Mouse (Mus musculus) left cerebral cortex, postnatal 25 days (tissue): ENCODE data around the gene Ctnna2. TPM values are rescaled to one million over a fixed set of nuclear protein-coding genes. Genes with fewer than 3 reads are reported as not detected.
A peak's percentile ranks its signal among the peaks of the same experiment; 100 is the strongest.

Experiments
- DNase-seq, 2 experiments: peaks; one replicate each; pipeline ENCODE4 v3.0.0; 2022; ENCODE audit warnings: low spot score in 2 of 2, mixed read lengths in 1 of 2
- intact Hi-C: fragments of 180-260 bp; cut with DNase I; formaldehyde crosslinking; loops from one replicate; pipeline ENCODE4 v1.15.1; 2025
- total RNA-seq, 2 experiments: library from RNA; stranded (reverse); gene quantifications; 2 replicates each; pipeline ENCODE4 v1.2.3; 2021

Ctnna2 gene
- total RNA-seq, 2 experiments from 2014 or later: 122 to 124 TPM

DNA sequence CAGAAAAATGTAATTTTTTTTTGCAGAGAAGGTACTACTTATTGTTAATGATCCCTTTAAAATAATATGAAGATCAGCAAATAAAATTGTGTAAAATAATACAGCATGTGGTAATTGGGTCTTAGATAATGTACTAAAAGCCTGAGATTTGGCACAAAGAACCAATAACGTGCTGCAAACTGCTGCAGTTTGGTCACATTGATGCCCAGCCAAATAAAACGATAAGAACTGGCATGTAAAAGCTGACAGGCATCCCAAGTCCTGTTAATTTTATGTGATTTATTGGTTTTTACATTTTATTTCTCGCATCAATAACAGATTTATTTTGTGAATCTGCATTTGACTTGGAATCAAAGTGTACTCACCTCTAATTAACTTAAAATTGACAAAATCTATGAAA lies 497.4 kb downstream of the Ctnna2 start:
- DNase-seq: no peak
- intact Hi-C loops: no loop called here

DNA sequence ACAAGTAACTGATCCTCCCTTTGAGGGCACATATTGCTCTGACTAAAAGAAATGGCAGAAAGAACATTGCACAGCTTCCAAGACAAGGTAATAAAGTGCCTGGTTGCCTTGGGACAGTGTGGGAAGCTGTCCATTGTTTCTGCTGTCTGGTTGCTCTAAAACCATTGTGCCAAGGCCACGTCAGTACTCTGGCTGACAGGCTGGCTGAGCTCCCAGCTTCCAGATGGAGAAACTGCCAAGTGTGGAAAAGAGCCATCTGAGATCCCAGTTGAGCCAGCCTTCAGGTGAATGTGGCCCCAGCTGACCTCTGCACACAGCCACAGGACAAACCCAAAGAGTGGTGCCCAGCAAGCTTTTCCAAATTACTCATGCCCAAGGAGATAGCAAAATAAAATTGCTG lies 504.1 kb downstream of the Ctnna2 start:
- DNase-seq: peak; percentile 63 to 89
- intact Hi-C loops: no loop called here

DNA sequence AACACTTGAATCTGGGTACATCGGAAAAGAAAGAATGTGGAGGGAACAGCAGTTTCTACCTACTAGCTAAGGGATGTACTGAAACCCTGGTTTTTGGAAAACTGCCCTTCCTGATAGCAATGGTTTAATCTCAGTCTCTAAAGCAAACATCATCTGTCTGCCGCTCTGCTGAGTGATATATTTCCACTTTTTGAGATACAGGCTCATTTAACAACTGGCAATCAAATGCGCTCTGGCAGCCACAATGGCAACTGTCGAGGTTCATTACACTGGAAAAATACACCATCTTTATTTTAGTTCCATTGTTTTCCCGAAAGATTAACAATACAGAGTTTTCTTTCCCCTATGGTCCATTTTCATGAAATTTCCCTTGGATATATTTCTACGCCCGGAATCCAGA lies 506.2 kb downstream of the Ctnna2 start:
- intact Hi-C loops: no loop called here

DNA sequence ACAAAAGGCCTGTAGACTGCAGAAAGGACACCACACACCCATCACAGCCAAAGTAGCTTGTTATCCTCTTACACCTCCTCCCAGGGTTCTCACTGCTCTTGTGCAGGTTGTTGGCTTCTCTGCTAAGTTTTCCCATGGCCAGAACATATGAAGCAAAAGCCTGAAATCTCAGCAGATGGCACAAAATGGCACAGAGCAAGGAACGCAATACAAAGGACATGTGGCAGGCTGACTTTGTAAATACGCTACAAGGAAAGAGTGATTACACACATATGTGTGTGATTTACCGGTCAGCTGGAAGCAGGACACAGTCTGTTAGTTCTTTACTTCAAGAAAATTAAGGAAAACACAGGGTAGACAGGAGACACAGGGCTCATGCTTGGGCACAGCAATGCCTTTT lies 511.4 kb downstream of the Ctnna2 start:
- intact Hi-C loops: no loop called here
- no peak for DNase-seq

More for the DNA sequence above, 506.2 kb downstream of the Ctnna2 start:
- DNase-seq: no peak

DNA sequence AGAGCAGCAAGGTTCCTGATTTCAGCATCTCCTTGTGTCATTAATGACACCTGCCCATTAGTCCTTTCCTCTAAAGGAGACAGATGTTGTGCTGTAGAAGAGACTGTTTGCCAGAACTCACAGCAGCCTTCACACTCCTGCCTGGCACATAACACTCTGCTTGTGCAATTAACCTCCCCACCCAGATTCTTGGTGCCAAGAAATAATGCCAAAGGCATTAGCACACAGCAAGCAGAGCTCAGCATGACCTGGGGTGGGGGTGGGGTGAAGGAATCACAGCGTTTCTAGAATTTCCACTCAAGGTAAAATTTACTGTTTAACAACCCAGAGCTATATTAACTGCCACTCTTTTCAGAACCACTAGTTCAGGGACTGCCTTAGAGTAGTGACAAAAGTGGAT lies 516.8 kb downstream of the Ctnna2 start:
- intact Hi-C loops: no loop called here
- no peak for DNase-seq

DNA sequence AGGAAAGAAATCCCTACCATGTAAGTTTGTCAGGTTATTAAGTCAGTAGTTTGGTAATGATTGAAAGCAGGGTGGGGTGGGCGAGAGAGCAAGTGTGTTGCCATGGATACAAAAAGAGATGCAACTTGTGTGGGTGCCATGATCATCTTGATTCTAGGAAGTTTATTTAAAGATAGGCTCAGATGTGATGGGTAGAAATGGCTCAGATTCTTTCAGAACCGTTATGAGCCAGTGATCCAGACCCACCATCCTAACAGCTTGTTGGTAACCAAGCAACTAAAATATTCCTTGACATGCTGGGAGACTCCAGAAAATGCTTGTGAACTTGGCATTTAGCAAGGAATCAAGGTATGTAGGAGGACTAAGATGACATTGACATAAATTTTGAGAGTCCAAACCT lies 521.6 kb downstream of the Ctnna2 start:
- peak; percentile 26 to 83 for DNase-seq
- intact Hi-C loops: no loop called here

DNA sequence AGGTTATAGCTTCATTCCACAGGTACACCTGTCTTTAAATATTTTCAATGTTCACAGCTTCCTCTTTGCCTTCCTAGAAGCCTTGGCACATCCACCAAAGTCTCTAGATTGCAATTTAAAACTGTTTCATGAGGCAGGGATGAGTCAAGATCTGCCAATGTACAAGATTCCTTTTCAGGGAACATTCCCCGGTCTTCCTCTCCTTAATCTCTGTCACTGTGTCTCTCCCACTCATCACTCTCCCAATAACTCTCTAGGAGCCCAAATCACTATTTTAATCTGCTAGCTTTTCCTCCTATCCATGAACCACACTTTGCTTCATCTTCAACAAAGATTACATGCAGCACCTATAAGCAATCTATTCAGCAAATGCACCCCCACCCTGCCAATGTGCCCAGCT lies 532.6 kb downstream of the Ctnna2 start:
- peak in 1 of 2 experiments; percentile 72 for DNase-seq
- intact Hi-C loops: loop anchor here (5.0 kb wide), 1 partner anchor 65 kb away; no protein-coding TSS in a partner anchor

DNA sequence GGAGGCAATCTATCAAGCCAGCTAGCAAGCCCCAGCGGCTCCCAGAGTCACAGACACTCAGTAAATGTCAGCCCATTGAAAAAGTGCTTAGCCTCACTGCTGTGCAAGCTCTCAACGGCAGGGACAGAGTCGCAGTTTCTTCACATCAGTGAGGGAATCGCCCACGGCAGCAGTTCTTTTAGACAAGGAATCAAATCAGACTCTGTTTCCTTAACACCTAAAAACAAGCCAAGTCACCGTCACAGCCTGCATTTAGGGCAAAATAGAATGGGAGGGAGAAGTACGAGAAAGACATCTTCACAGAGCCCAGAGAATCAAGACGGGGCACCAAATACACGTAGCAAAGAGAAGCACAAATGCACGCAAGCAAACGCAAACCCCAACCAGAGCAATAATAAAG lies 535.6 kb downstream of the Ctnna2 start:
- intact Hi-C loops: loop anchor here (2.0 kb wide), 1 partner anchor 85 kb away; no protein-coding TSS in a partner anchor
- peak; percentile 64 to 90 for DNase-seq

DNA sequence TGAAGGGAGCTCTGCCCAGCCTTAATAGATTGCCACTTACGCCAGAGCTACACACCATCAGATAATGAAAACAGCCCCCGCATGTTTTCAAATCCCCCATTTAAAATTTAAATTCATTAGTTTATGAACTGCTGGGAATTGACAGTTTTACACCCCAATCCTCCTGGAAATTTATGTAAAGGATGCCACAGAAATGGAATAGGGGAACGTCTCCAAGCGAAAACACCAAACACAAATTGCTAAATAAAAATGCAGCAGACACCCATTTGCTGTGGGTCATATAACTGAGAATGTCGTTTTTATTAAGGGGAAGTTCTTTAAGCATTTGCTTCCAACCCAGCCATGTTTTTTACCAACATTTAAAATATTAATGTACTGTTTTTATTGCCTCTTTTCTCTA lies 538.4 kb downstream of the Ctnna2 start:
- intact Hi-C loops: no loop called here
- DNase-seq: no peak

DNA sequence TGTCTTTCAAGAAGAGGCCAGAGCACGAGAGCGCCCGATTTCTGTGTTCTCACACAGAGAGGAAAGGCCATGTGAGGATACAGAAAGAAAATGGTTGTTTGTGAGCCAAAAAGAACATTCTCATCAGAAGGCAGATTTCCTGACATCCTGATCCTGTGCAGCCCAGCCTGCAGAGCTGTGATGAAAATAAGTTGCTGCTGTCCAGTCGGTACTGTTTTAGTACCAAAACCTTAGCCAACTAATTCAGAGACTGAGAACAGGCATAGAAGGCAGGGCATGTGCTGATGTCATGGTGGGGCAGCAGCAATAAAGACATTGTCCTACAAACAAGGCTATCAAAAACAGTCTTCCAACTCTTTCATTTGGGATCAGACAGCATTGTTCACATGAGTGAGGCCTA lies 549.1 kb downstream of the Ctnna2 start:
- intact Hi-C loops: no loop called here
- no peak for DNase-seq

DNA sequence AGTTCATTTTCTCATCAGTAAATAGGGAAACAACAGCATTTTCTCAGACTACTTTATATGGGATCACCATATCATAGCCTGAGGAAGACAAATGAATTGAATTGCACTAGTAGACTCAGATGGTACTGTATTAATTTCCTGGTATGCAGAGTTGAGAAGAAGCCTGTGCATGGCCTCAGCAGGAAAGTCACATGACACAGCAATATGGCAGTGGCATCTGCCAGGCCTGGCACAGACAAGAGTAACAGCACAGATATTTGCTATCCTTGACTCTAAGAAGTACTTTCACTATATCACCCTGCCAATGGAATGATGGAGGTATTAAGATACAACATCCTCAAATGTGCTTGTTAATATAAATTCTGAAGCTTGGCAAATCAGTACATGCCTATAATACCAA lies 553.8 kb downstream of the Ctnna2 start:
- intact Hi-C loops: no loop called here
- no peak for DNase-seq

DNA sequence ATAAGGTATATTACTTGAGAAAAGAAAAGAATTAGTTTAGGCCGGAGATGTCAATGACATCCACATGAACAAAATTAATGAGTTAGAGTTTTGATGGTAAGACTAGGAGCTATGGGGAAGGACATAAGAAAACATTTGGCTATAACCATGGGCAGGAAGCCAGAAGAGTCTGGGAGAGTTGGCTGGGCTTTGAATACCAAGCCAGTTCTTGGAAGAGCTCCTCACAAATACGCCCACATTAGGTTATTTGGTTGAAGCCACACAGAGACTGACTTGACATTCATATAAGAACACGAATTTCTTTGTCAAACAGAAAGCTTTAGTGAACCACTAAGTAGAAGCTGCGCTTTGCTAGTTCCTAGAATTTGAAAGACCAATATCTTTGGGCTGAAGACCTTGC lies 554.7 kb downstream of the Ctnna2 start:
- DNase-seq: no peak
- intact Hi-C loops: no loop called here

DNA sequence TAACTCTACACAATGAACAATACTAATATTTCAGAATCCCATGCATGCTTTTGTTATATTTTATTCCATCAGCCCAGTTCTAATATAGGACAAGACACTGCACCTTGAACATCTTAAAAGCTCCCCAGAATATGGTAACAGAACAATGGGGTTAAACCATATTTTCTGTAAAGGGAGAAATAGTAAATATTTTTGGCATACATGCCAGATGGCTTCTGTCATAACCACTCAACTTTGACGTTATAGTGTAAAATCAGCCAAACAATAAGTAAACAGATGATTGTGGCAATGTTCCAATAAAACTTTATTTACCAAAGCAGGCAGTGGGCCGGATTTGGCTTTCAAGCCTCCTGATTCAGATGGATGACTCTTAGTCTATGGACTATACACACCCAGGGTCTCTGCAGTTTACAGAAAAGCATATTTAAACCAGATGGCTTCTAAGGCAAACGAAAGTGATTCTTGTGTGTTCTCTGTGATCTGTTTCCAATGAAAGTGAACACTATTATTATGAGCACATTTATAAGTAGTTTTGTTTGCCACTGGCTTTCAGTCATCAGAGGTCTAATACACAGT lies 557.8 kb downstream of the Ctnna2 start:
- no peak for DNase-seq
- intact Hi-C loops: no loop called here

DNA sequence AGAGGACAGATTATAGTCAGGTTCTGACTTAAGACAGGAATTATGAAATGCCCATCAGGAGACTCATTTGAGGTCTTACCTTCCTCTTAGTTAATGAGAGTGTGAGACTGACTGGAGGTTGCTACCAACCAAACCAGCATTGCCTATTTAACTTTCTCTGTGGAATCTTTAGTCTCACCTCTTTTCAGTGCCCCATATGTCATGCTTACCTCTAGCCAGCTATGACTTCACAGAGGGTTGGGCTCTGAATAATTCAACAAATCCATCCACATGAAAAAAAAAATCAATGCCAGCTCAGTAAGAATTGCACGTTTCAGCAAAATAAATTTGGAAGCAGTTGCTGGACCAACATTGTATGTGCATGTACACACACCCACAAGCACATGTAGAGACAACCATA lies 562.5 kb downstream of the Ctnna2 start:
- no peak for DNase-seq
- intact Hi-C loops: no loop called here

DNA sequence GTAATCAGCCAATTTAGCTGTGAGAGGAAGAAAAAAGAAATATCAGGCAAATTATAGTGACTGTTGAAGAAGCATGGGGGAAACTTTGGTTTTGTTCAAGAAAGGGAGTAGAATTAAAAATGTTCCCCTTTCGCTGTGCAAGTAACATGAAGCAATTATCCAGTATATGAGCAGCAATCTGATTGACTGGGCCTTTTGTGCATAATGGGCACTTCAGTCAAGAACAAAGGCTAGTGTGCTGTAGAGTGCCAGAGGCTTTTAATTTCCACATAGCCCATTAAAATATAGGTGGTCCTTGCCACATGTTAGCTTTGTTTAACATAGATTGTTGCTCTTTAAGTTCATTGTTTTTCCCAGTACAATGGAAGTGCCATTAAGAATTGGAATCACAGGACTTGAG lies 566.0 kb downstream of the Ctnna2 start:
- intact Hi-C loops: no loop called here
- DNase-seq: no peak

DNA sequence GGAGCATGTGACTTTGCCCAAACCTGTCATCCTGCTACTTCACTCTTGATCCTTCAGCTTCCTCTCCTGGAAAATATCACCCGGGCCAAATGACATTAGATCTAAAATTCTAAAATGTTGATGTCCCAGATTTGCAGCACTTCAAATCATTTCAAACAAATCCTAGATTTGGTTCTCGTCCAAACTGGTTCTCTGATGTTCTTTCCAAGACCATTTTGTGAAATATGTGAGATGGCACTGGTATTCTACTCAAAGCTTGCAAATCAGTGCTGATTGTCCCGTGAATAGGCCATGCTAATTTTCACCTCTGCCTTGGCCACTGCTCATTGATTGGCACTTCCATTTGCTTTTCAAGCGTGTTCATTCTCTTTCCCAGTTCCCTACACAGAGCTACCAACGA lies 571.0 kb downstream of the Ctnna2 start:
- intact Hi-C loops: no loop called here
- no peak for DNase-seq

DNA sequence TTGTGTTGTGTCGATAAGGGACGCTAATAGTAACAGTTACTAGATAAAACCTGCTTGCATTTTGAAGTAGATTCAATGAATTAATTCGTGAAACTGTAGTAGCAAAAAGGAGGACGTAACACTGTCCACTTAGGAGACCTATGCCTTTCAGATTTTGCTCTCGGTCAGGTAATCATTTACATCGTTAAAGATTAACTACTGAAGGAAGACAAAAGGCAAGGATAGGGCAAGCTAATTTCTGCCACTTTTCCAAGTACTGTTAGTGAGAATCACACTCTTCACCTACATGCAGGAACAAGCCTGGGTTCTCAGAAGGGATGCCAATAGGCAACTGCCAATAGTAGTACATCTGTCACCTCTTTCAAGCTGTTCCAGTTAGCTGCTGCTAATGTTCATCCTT lies 578.7 kb downstream of the Ctnna2 start:
- intact Hi-C loops: no loop called here
- DNase-seq: no peak

DNA sequence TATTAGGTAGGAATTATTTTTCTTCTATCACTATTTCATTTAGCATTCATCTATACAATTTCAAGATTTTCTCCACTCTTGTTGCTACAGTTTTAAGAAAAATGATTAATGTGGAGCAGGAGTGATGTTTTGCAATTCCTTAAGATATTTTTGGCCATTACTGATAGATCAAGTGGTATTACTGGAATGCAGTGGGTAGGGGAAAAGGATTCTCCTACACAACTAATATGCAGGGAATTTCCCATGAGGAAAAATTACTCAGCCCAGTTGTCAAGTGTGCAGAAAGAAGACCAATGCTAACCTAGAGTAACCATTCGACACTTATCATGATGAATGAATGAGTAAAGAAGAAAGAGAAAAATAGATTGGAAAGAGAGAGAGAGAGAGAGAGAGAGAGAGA lies 587.8 kb downstream of the Ctnna2 start:
- DNase-seq: no peak
- intact Hi-C loops: no loop called here

DNA sequence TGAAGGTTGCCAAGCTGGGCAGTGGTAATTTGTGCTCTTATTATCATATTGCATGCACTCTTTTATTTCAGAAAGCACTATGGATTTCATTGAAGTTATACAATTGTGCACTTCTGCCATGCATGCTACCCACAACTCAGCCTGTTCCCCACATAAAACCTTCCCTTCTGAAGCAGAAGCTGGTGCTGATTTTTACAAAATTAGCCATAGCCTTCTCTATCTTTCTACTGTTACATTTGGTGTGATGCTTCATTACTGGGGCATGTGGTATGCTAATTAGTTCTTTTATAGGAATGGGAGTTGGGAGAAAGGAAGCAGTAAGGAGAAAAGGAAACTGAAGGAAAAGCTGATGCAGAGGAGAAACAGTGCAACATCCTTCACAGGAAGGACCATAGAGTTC lies 598.2 kb downstream of the Ctnna2 start:
- intact Hi-C loops: loop anchor here (5.0 kb wide), 1 partner anchor 66 kb away; no protein-coding TSS in a partner anchor
- DNase-seq: peak; percentile 9 to 80

DNA sequence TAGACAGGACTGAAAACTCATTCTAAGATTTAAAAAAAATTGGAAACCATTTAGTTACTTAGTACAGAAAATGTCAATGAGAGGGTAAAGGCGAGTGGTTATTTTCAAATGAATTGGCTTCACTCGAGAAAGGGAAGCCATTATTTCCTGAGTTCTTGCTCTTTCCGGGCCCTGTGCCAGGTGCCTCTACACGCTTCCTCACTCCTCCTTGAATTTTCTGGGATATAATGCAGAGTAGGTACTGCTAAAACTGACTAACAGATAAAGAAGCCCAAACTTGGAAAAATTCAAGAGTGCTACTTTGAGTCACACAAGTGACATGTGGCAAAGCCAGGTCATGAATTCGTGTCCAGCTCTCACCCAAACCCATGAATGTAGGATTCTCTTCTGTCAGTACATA lies 606.4 kb downstream of the Ctnna2 start:
- DNase-seq: peak; percentile 14 to 30
- intact Hi-C loops: no loop called here

DNA sequence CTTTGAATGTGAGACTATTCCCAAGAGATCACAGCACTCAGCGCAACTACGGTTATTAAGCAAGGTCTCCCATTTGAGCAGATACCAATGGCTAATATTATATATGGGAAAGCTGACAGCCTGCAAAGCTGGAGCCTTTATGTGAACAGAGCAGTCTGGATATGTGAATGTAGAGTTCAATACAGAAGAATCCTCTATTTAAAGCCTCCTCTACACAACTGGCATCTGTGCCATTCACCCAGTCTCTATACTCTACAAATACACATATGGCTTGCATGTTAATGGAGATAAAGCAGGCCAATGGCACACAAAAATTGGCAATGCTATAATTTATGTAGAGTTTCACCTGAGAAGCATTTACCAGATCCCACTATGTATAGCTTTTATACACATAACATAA lies 608.4 kb downstream of the Ctnna2 start:
- no peak for DNase-seq
- intact Hi-C loops: no loop called here

DNA sequence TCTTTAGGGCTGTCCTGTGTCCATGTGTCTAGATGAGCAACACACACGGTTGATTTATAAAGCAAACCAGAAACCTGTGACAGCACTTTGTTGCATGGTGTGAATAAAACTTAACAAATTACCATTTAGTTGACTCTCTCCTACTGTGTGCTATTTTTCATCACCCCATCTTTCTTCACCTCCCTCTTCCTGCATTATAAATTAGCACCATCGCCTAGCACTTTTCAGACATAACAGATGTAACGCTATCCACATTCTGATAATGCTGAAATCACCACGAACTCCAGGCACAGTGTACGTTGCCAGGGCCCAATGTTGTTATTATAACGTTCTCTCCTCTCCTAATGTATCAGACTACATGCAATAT lies 621.0 kb downstream of the Ctnna2 start:
- intact Hi-C loops: loop anchor here (2.0 to 5.0 kb wide), 2 partner anchors 84 to 106 kb away; no protein-coding TSS in a partner anchor
- peak; percentile 21 to 68 for DNase-seq
